Mouse (Mus musculus) brain, embryonic 14.5 days (tissue): ENCODE data around the gene Nags.

Experiments used
- CTCF ChIP-seq: fragments of 200-500 bp; IDR thresholded peaks from 2 replicates; pipeline ENCODE4 v1.5.1; 2012; ENCODE audit warnings: inconsistent platforms, mild to moderate bottlenecking, moderate library complexity, borderline replicate concordance; ENCODE audit not compliant: insufficient read depth, insufficient read length; ENCODE audit errors: extremely low read depth
- POLR2A ChIP-seq: fragments of 200-500 bp; IDR thresholded peaks from 2 replicates; pipeline ENCODE4 v1.6.1; 2012; ENCODE audit warnings: mild to moderate bottlenecking, inconsistent platforms, borderline replicate concordance; ENCODE audit not compliant: poor library complexity, insufficient read depth, insufficient read length, severe bottlenecking; ENCODE audit errors: extremely low read depth

DNA sequence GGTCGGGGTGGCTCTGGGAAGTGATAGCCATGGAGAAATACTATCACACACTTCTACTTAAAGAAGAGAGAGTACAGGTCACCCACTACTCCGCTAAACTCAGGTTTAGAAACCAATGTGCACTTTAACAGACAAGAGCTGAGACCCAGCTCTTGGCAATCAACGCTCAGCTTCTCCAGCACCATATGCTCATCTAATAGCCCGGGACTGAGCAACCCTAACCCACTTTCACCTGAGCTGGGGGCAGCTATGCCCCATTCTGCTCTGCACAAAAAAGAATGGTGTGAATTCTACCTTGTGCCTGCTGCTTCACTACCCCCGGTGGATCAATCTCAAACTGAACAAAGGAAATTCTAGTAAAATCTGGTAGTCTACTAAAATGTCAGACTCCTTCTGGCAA lies 22.2 kb downstream of the Nags start:
- TF ChIP-seq CTCF (no peak), POLR2A (no peak)
